Comparison of ENCODE assay signal across 8 mouse cellular contexts in genomic region chr6:136531792-136532230, GRCm38 (mm10). TPM values are rescaled to one million over a fixed set of nuclear protein-coding genes. Genes with fewer than 3 reads are reported as not detected.
DNase-seq lines count a peak whose midpoint lies in the region; ATAC-seq lines count a peak whose summit lies in the region.

No protein-coding gene starts in this region.

- H3K4me1 ChIP-seq in heart, embryonic 12.5 days (replicated peaks), result peaks cover 42% of the 10 kb centered on the region

- no peaks in the 10 kb centered on the region for H3K9me3 ChIP-seq in heart, embryonic 12.5 days (replicated peaks)

- H3K27ac ChIP-seq in heart, embryonic 12.5 days (ENCODE audit: poor library complexity, severe bottlenecking), result peak overlapping the region; percentile 96

- H3K9ac ChIP-seq in heart, embryonic 12.5 days, result peak overlapping the region; percentile 39; the same call in 1 of the 2 replicates

- WGBS in heart, embryonic 12.5 days, result 16% methylated on average over 7 of the region's 7 CpGs

- H3K27me3 ChIP-seq in heart, embryonic 12.5 days (replicated peaks), result no peaks in the 10 kb centered on the region

- ATAC-seq in heart, embryonic 12.5 days (ENCODE audit: insufficient number of reproducible peaks, low FRiP score), result no peak
- ATAC-seq in megakaryocyte-erythroid progenitor cell, adult 5-6 weeks (replicated peaks; ENCODE audit: low FRiP score, low TSS enrichment, poor library complexity, severe bottlenecking), result peak; percentile 79

- DNase-seq in ovary, postnatal 36 days (ENCODE audit: low spot score), result peak; percentile 25
- DNase-seq in ovary, postnatal 10 days (ENCODE audit: low spot score), result no peak
- peak; percentile 61 for DNase-seq in cerebellum, adult 9-11 months
- peak; percentile 18 to 28 for DNase-seq in kidney, postnatal 4 days
- peak; percentile 66 to 71 for DNase-seq in thymus, postnatal 10 days (ENCODE audit: low spot score in 2 of 2)
- no peak for DNase-seq in Muller cell, postnatal 12 days (ENCODE audit: inconsistent ontology term)

- peaks cover 2% of the 10 kb centered on the region; the same call in 1 of the 2 replicates for H3K36me3 ChIP-seq in heart, embryonic 12.5 days

- no peak overlapping the region for H3K4me3 ChIP-seq in heart, embryonic 12.5 days

- H3K4me2 ChIP-seq in heart, embryonic 12.5 days, result peak overlapping the region; percentile 49

RNA-seq across cellular contexts. Expression of gene Atf7ip, which starts 25.8 kb away (rescaled TPM):
- polyA plus RNA-seq in heart, embryonic 12.5 days (2016; fragmentation: Nextera tagmentation; extraction: Ambion mirVana), result 51.0 and 51.5 TPM in 2 replicates
- 121 and 135 TPM in 2 replicates for total RNA-seq in megakaryocyte-erythroid progenitor cell, adult 5-6 weeks (2014; fragmentation: Nextera tagmentation)
- 50.3 and 61.7 TPM in 2 replicates for total RNA-seq in megakaryocyte-erythroid progenitor cell, adult 5-6 weeks (2017)

Comparison
In these comparisons a context has a peak if more than half of its experiments do, and no peak if none do; other contexts are left out.
1. DNase-seq: peak in ovary, postnatal 36 days (single experiment), cerebellum, adult 9-11 months (single experiment), kidney, postnatal 4 days (2 of 2) and thymus, postnatal 10 days (2 of 2); none in ovary, postnatal 10 days (single experiment) and Muller cell, postnatal 12 days (single experiment).